Mouse (Mus musculus) neural tube, embryonic 14.5 days (tissue): Measurements from ENCODE around the gene Zfp335. TPM values are rescaled to one million over a fixed set of nuclear protein-coding genes. Genes with fewer than 3 reads are reported as not detected.
A peak's percentile ranks its signal among the peaks of the same experiment; 100 is the strongest.
"Not testable (repeated sequence)": the region's sequence is repeated elsewhere in the genome, so short reads cannot be mapped to it uniquely, and the experiment has no call there.

Experiments
- ATAC-seq: fragments of 200-750 bp; cut with Nextera tagmentation; 2 replicates; pipeline ENCODE4 v1.8.0; 2017; ENCODE audit warnings: low read depth, mild to moderate bottlenecking, moderate TSS enrichment, moderate library complexity
- H3K27ac ChIP-seq: fragments of 300-500 bp; sonication (generic); 2 replicates; pipeline ENCODE4 v1.5.1; 2014; ENCODE audit warnings: low read depth, mild to moderate bottlenecking, control low read depth, low read length, moderate library complexity, mixed read lengths
- H3K27me3 ChIP-seq: fragments of 300-500 bp; sonication (generic); 2 replicates; pipeline ENCODE4 v1.6.1; 2014; ENCODE audit warnings: low read length; ENCODE audit not compliant: control insufficient read depth, insufficient read depth
- H3K36me3 ChIP-seq: fragments of 300-500 bp; sonication (generic); 2 replicates; pipeline ENCODE4 v1.6.1; 2014; ENCODE audit warnings: low read length, mixed read lengths; ENCODE audit not compliant: control insufficient read depth, insufficient read depth
- H3K4me1 ChIP-seq: fragments of 300-500 bp; sonication (generic); 2 replicates; pipeline ENCODE4 v1.6.1; 2014; ENCODE audit warnings: low read length; ENCODE audit not compliant: control insufficient read depth, insufficient read depth
- H3K4me2 ChIP-seq: fragments of 300-500 bp; sonication (generic); 2 replicates; pipeline ENCODE4 v1.6.1; 2014; ENCODE audit warnings: mild to moderate bottlenecking, low read depth, low read length, control low read depth
- H3K4me3 ChIP-seq: fragments of 300-500 bp; sonication (generic); 2 replicates; pipeline ENCODE4 v1.5.1; 2014; ENCODE audit warnings: low read depth, low read length, control low read depth, mixed read lengths
- H3K9ac ChIP-seq: fragments of 300-500 bp; sonication (generic); replicated peaks from 2 replicates; pipeline ENCODE4 v1.6.1; 2014; ENCODE audit warnings: low read depth, mild to moderate bottlenecking, control low read depth, low read length, mixed read lengths
- H3K9me3 ChIP-seq: fragments of 300-500 bp; sonication (generic); 2 replicates; pipeline ENCODE4 v1.6.1; 2016; ENCODE audit warnings: low read length; ENCODE audit not compliant: control insufficient read depth
- WGBS: fragments of 180-500 bp; shearing (Covaris S2); extraction: QIAGEN DNeasy Blood & Tissue Kit; methylation state at CpG from one replicate; pipeline ENCODE4 v1.1.7; 2014; 5-methylcytosine and 5-hydroxymethylcytosine counted together
- polyA plus RNA-seq: library from polyadenylated mRNA; unstranded; fragments of >200 nt; fragmentation: Nextera tagmentation; extraction: Ambion mirVana; gene quantifications from 2 replicates; pipeline ENCODE4 v1.2.1, GENCODE M21; 2014

Gene Zfp335
- polyA plus RNA-seq, 1 experiment from 2014 or later, result 14.3 TPM

GRCm38 (mm10) chr2:164879568-164880277, 31.8 kb downstream of the Zfp335 start:
- H3K4me3 ChIP-seq, result peak overlapping the region; percentile 96
- no peaks in the 10 kb centered on the region for H3K9me3 ChIP-seq
- peak overlapping the region; percentile 100 for H3K27ac ChIP-seq
- H3K4me1 ChIP-seq, result peaks cover 22% of the 10 kb centered on the region
- H3K36me3 ChIP-seq, result peaks cover 15% of the 10 kb centered on the region
- no peaks in the 10 kb centered on the region for H3K27me3 ChIP-seq
- peak overlapping the region; percentile 100 for H3K9ac ChIP-seq
- peak; percentile 87 for ATAC-seq
- WGBS, result under 1% methylated on average over 62 of the region's 72 CpGs
- peak overlapping the region; percentile 99 for H3K4me2 ChIP-seq

- no peaks in the 10 kb centered on the region for H3K9me3 ChIP-seq
- H3K4me3 ChIP-seq, result peak within 1 kb of the TSS; percentile 96
- H3K27ac ChIP-seq, result peak within 1 kb of the TSS; percentile 100
- H3K9ac ChIP-seq, result peak within 1 kb of the TSS; percentile 100
- H3K4me2 ChIP-seq, result peak within 1 kb of the TSS; percentile 99
- peak; percentile 88 for ATAC-seq
- H3K36me3 ChIP-seq, result peaks cover 11% of the 10 kb centered on the region
- H3K27me3 ChIP-seq, result no peaks in the 10 kb centered on the region
- under 1% methylated on average over 40 of the region's 40 CpGs for WGBS
- H3K4me1 ChIP-seq, result peaks cover 22% of the 10 kb centered on the region
Observed at GRCm38 (mm10) chr2:164879228-164879567, 32.4 kb downstream of the Zfp335 start, which contains the start of gene Pcif1. Gene Pcif1 (plus strand): TSS chr2:164879304.

DNA sequence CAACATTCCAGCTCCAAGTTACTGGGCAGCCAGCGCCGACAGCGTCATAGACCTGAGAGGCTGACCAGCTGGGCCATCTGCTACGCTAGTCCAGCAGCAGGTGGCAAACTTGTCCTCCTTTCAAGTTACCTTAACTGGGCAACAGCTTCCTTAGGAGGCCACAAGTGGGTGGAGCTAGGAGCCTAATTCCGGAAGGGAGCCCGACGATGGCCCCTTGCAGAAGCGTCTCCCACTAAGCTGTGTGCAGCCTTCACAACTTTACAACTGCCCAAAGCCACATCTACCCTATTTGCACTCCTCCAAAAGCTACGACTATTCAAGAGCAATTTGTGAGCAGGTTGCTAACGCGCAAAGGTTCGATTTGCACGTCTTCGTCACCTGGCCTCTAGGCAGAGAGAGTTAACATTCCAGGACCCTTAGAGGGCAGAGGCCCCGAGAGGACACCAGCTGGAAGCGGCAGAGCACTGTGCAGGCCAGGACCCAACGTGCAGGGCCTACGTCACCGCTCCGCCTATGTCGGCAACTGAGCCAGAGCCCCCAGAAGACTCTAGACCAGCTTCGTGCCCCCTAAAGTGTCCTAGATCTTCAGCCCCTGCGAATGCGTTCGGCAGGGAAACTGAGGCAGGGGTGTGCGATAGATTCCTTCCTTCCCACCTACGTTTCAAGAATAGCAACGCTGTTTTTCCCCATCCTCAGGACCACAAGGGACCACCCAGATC, 32.9 kb downstream of the Zfp335 start:
- Histone ChIP-seq H3K4me2 (peak overlapping the region; percentile 99), H3K9ac (peak overlapping the region; percentile 100), H3K27me3 (no peaks in the 10 kb centered on the region), H3K4me3 (peak overlapping the region; percentile 96), H3K27ac (peak overlapping the region; percentile 100), H3K4me1 (peaks cover 22% of the 10 kb centered on the region), H3K36me3 (peaks cover 7% of the 10 kb centered on the region; the same call in 1 of the 2 replicates), H3K9me3 (no peaks in the 10 kb centered on the region)
- under 1% methylated on average over 28 of the region's 28 CpGs for WGBS
- ATAC-seq, result peak; percentile 39

DNA sequence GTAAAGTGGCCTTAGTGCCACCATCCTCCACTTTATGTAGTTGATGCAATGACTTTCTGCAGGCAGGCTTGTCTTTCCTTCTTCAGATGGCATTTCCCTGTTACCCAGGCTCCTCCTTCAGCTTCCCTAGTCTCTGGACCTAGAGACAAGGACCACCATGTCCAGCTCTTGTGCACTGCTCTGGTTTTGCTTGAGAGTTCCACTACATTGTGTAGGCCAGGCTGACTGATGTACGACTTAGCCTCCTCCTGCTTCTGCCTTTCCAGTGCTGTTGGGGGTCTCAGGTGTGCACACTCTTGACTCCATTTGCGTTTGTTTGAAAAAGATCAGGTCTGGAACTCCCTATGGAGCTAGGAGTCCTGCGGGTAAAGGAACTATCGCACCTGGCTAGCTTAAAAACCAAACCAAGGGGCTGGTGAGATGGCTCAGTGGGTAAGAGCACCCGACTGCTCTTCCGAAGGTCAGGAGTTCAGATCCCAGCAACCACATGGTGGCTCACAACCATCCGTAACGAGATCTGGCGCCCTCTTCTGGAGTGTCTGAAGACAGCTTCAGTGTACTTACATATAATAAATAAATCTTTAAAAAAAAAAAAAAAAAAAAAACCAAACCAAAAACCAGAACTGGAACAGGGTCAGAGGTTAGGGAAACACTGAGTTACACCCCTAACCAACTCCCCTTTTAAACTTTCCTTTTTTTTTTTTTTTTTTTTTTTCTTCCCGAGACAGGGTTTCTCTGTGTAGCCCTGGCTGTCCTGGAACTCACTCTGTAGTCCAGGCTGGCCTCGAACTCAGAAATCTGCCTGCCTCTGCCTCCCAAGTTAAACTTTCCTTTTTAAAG, 34.0 kb downstream of the Zfp335 start:
- H3K36me3 ChIP-seq, H3K27me3 ChIP-seq, ATAC-seq, H3K27ac ChIP-seq, H3K9me3 ChIP-seq, H3K9ac ChIP-seq: not testable (repeated sequence)
- Histone ChIP-seq H3K4me2 (peak overlapping the region; percentile 99), H3K4me1 (peaks cover 19% of the 10 kb centered on the region), H3K4me3 (peak overlapping the region; percentile 96)
- 72% methylated on average over 11 of the region's 11 CpGs for WGBS

DNA sequence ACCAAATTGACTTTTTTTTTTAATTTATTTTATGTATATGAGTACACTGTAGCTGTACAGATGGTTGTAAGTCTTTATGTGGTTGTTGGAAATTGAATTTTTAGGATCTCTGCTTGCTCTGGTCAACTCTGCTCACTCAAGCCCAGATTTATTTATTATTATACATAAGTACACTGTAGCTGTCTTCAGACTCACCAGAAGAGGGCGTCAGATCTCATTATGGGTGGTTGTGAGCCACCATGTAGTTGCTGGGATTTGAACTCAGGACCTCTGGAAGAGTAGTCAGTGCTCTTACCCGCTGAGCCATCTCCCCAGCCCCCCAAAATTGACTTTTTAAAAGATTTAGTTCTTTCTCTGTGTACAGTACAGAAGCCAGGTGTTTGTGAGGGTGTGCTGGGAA, 35.9 kb downstream of the Zfp335 start:
- peaks cover 16% of the 10 kb centered on the region for H3K4me1 ChIP-seq
- H3K4me3 ChIP-seq, H3K27me3 ChIP-seq, H3K9me3 ChIP-seq, ATAC-seq, H3K36me3 ChIP-seq, H3K9ac ChIP-seq, H3K27ac ChIP-seq, H3K4me2 ChIP-seq: not testable (repeated sequence)
- 48% methylated on average over 2 of the region's 2 CpGs for WGBS

GRCm38 (mm10) chr2:164874239-164874769, 37.3 kb downstream of the Zfp335 start:
- Histone ChIP-seq H3K4me2 (no peak overlapping the region), H3K27ac (no peak overlapping the region), H3K4me1 (peaks cover 9% of the 10 kb centered on the region; the same call in 1 of the 2 replicates), H3K9ac (no peak overlapping the region), H3K4me3 (no peak overlapping the region), H3K27me3 (no peaks in the 10 kb centered on the region), H3K36me3 (no peaks in the 10 kb centered on the region), H3K9me3 (no peaks in the 10 kb centered on the region)
- no peak for ATAC-seq
- WGBS, result 6% methylated on average over 1 of the region's 1 CpGs

- H3K36me3 ChIP-seq, result no peaks in the 10 kb centered on the region
- WGBS, result 51% methylated on average over 3 of the region's 3 CpGs
Observed at GRCm38 (mm10) chr2:164873621-164874020, 37.9 kb downstream of the Zfp335 start.

DNA sequence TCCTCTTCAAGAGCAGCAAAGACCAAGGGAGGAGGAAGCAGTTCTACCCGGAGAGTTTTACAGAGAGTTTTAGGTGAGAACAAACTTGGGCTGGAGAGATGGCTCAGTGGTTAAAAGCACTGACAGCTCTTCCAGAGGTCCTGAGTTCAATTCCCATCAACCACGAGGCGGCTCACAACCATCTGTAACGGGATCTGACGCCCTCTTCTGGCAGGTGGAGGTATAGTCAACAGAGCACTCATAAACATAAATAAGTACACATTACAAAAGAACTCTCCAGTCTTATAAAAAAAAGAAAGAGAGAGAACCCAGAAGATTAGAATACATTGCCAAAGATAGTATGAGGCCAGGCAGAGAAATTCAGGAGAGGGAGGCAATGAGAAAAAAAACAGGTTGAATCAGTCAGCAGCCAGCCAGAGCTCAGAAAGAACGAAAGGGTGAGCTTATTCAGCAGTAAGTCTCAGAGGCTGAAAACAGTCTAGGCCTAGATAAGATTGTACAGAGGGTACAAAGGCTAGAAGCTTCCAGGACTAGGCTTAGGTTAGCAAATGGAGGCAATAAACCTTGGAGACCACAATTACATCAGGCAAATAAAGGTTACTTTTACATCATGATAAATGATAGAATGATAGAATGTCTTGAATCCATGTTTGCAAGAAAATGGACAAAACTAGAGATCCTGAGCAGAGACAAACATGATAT, 39.8 kb downstream of the Zfp335 start:
- Histone ChIP-seq H3K4me1 (no peaks in the 10 kb centered on the region), H3K27me3 (no peaks in the 10 kb centered on the region), H3K27ac (no peak overlapping the region), H3K4me3 (no peak overlapping the region), H3K9me3 (no peaks in the 10 kb centered on the region), H3K36me3 (no peaks in the 10 kb centered on the region), H3K9ac (no peak overlapping the region), H3K4me2 (no peak overlapping the region)
- 60% methylated on average over 6 of the region's 6 CpGs for WGBS
- no peak for ATAC-seq

More at GRCm38 (mm10) chr2:164873621-164874020, 37.9 kb downstream of the Zfp335 start:
- ATAC-seq, result no peak
- Histone ChIP-seq H3K4me3 (no peak overlapping the region), H3K4me1 (peaks cover 7% of the 10 kb centered on the region; the same call in 1 of the 2 replicates), H3K9ac (no peak overlapping the region), H3K9me3 (no peaks in the 10 kb centered on the region), H3K4me2 (no peak overlapping the region), H3K27me3 (no peaks in the 10 kb centered on the region), H3K27ac (no peak overlapping the region)
